Mouse (Mus musculus) left cerebral cortex, postnatal 10 days (tissue): Measurements from ENCODE around the gene Zfp781. TPM values are rescaled to one million over a fixed set of nuclear protein-coding genes. Genes with fewer than 3 reads are reported as not detected.
"Not testable (repeated sequence)": the region's sequence is repeated elsewhere in the genome, so short reads cannot be mapped to it uniquely, and the experiment has no call there.

Source experiments
- DNase-seq, 2 experiments: peaks; one replicate each; pipeline ENCODE4 v3.0.0; 2021 to 2022; ENCODE audit warnings: low spot score in 2 of 2, mixed read lengths in 1 of 2; ENCODE audit errors: extremely low spot score in 1 of 2
- intact Hi-C: fragments of 180-260 bp; cut with DNase I; formaldehyde crosslinking; loops from one replicate; pipeline ENCODE4 v1.15.1; 2025
- total RNA-seq, 2 experiments: library from RNA; stranded (reverse); gene quantifications; 2 replicates each; pipeline ENCODE4 v1.2.3; 2021

The Zfp781 gene
- 1 to 10 TPM; 2.6 to 4.6 TPM for total RNA-seq

- DNase-seq, intact Hi-C loops: not testable (repeated sequence)
Measured at GRCm38 (mm10) chr10:81929842-81930743, at the start of gene Zfp781. Zfp781 (minus strand) TSS chr10:81930480.

DNA sequence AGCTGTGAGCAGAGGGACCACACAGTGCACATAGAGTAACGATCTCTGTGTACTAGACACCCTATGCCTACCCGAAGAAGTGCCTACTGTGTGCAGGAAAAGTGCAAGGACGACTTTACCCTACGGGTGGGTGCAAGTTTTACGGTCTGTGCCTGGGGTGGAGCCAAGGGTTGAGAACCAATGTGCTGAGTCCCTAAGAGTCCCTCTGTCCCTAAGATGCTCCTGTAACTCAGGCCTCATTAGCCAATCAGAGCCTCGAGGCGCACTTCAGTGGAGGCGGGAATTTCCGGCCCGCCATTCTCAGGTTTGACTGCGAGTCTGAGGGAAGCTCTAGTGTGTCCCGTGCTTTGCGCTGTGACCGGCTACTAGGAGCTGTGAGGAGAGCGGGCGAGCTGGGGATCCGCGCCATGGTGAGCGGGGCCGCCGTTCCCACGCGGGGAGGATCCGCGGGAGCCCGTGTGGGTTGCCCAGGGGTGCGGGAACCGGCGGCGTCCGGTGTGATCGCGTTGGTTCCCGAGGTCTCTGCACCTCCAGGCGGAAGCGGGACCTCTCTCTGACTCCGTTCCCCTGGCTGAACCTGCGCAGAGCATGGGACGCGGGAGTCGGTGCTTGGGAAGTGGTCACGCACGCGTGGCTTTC, 48.2 kb upstream of the Zfp781 start:
- intact Hi-C loops, DNase-seq: not testable (repeated sequence)

GRCm38 (mm10) chr10:81930744-81931118, 451 bp upstream of the Zfp781 start:
- DNase-seq, intact Hi-C loops: not testable (repeated sequence)

- DNase-seq, intact Hi-C loops: not testable (repeated sequence)
Measured at GRCm38 (mm10) chr10:81863409-81864407, 66.6 kb downstream of the Zfp781 start, which contains the start of gene Gm32687. Gm32687 (plus strand) TSS chr10:81863934.

Other genes starting within 250 kb of the Zfp781 start
- gene Zfp433, start 225.7 kb downstream of the Zfp781 start, total RNA-seq = 10 to 100 TPM in 1 of 2 experiments, 1 to 10 TPM in 1; 9.7 to 10.6 TPM
- 10 to 100 TPM in 1 of 2 experiments, 1 to 10 TPM in 1; 7.0 to 10.2 TPM for gene Gm3055, start 159.3 kb downstream of the Zfp781 start, total RNA-seq
- 1 to 10 TPM; 3.2 to 3.9 TPM for gene Gm4767, start 118.3 kb downstream of the Zfp781 start, total RNA-seq
- 1 to 10 TPM; 4.0 to 4.3 TPM for gene Gm32687, start 66.5 kb downstream of the Zfp781 start, total RNA-seq
- 1 to 10 TPM; 8.5 to 10.0 TPM for gene Zfp873, start 117.6 kb upstream of the Zfp781 start, total RNA-seq
- 1 to 10 TPM; 4.7 to 5.0 TPM for gene BC024063, start 152.9 kb upstream of the Zfp781 start, total RNA-seq
- 10 to 100 TPM; 11.6 to 12.0 TPM for gene AU041133, start 197.5 kb upstream of the Zfp781 start, total RNA-seq